Mouse (Mus musculus) testis, adult 2 months (tissue): Measurements from ENCODE around the gene Kat8.
"Not testable (repeated sequence)": the region's sequence is repeated elsewhere in the genome, so short reads cannot be mapped to it uniquely, and the experiment has no call there.

ENCODE experiments used
- CTCF ChIP-seq: fragments of 200-500 bp; IDR thresholded peaks from 2 replicates; pipeline ENCODE4 v1.5.1; 2012; ENCODE audit warnings: low read depth, mild to moderate bottlenecking, inconsistent platforms, low read length, moderate library complexity; ENCODE audit not compliant: control insufficient read depth, insufficient read depth, insufficient replicate concordance
- POLR2A ChIP-seq: fragments of 200-500 bp; IDR thresholded peaks from 2 replicates; pipeline ENCODE4 v1.6.1; 2012; ENCODE audit warnings: low read depth, mild to moderate bottlenecking, inconsistent platforms, low read length, moderate library complexity; ENCODE audit not compliant: control insufficient read depth

DNA sequence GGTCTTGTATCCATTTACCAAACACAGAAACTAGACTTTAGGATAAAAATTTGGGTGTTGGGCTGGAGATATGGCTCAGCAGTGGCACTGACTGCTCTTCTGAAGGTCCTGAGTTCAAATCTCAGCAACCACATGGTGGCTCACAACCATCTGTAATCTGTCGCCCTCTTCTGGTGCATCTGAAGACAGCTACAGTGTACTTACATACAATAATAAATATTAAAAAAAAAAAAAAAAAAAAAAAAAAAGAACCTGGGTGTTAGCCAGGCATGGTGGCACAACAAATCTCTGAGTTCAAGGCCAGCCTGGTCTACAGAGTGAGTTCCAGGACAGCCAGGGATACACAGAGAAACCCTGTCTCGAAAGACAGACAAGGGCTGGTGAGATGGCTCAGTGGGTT is 29.8 kb downstream of the Kat8 start:
- TF ChIP-seq POLR2A, CTCF: not testable (repeated sequence)
